Mouse (Mus musculus): ENCODE data around the gene Mfsd9. TPM values are rescaled to one million over a fixed set of nuclear protein-coding genes. Genes with fewer than 3 reads are reported as not detected.
"Not testable (repeated sequence)": the region's sequence is repeated elsewhere in the genome, so short reads cannot be mapped to it uniquely, and the experiment has no call there.

The Mfsd9 gene
- polyA plus RNA-seq, 1 experiment from 2014 or later = 3.3 TPM

- Histone ChIP-seq H3K4me1 (replicated peaks; ENCODE audit: control insufficient read depth, insufficient read depth, low read length) (no peaks in the 10 kb centered on the region), H3K27ac (ENCODE audit: low read depth, low read length) (no peak overlapping the region), H3K9me3 (ENCODE audit: control insufficient read depth, low read length) (no peaks in the 10 kb centered on the region), H3K4me3 (ENCODE audit: low read depth, low read length) (no peak overlapping the region), H3K9ac (ENCODE audit: low read length) (no peak overlapping the region), H3K27me3 (ENCODE audit: control insufficient read depth, insufficient read depth, low read length) (no peaks in the 10 kb centered on the region), H3K4me2 (ENCODE audit: low read depth, low read length, severe bottlenecking) (no peak overlapping the region), H3K36me3 (ENCODE audit: control insufficient read depth, insufficient read depth, low read length) (no peaks in the 10 kb centered on the region)
- 84% methylated on average over 5 of the region's 5 CpGs for WGBS
- no peak for DNase-seq (ENCODE audit: low spot score)
- ATAC-seq (replicated peaks; ENCODE audit: low FRiP score) = no peak
These were observed 44.4 kb downstream of the Mfsd9 start for GRCm38 (mm10) chr1:40746089-40746488.

- Histone ChIP-seq H3K4me1 (replicated peaks; ENCODE audit: control insufficient read depth, insufficient read depth, low read length) (no peaks in the 10 kb centered on the region), H3K9me3 (ENCODE audit: control insufficient read depth, low read length) (no peaks in the 10 kb centered on the region), H3K4me2 (ENCODE audit: low read depth, low read length, severe bottlenecking) (no peak overlapping the region), H3K27ac (ENCODE audit: low read depth, low read length) (no peak overlapping the region), H3K27me3 (ENCODE audit: control insufficient read depth, insufficient read depth, low read length) (no peaks in the 10 kb centered on the region), H3K36me3 (ENCODE audit: control insufficient read depth, insufficient read depth, low read length) (no peaks in the 10 kb centered on the region), H3K4me3 (ENCODE audit: low read depth, low read length) (no peak overlapping the region), H3K9ac (ENCODE audit: low read length) (no peak overlapping the region)
- DNase-seq (ENCODE audit: low spot score) (no peak), ATAC-seq (replicated peaks; ENCODE audit: low FRiP score) (no peak)
- WGBS = 90% methylated on average over 2 of the region's 2 CpGs
These were observed 49.7 kb downstream of the Mfsd9 start for GRCm38 (mm10) chr1:40740739-40741138.

GRCm38 (mm10) chr1:40738246-40738645 is 52.2 kb downstream of the Mfsd9 start:
- H3K27me3 ChIP-seq (ENCODE audit: control insufficient read depth, insufficient read depth, low read length); ATAC-seq (replicated peaks; ENCODE audit: low FRiP score); H3K36me3 ChIP-seq (ENCODE audit: control insufficient read depth, insufficient read depth, low read length); H3K27ac ChIP-seq (ENCODE audit: low read depth, low read length); H3K9ac ChIP-seq (ENCODE audit: low read length); H3K4me2 ChIP-seq (ENCODE audit: low read depth, low read length, severe bottlenecking); H3K9me3 ChIP-seq (ENCODE audit: control insufficient read depth, low read length); DNase-seq (ENCODE audit: low spot score); H3K4me3 ChIP-seq (ENCODE audit: low read depth, low read length); H3K4me1 ChIP-seq (replicated peaks; ENCODE audit: control insufficient read depth, insufficient read depth, low read length): not testable (repeated sequence)
- WGBS = 95% methylated on average over 9 of the region's 9 CpGs

GRCm38 (mm10) chr1:40737671-40738070 is 52.8 kb downstream of the Mfsd9 start:
- WGBS = 87% methylated on average over 8 of the region's 8 CpGs
- H3K9me3 ChIP-seq (ENCODE audit: control insufficient read depth, low read length) = no peaks in the 10 kb centered on the region

GRCm38 (mm10) chr1:40728636-40729035 is 61.9 kb downstream of the Mfsd9 start:
- DNase-seq (ENCODE audit: low spot score) (no peak), ATAC-seq (replicated peaks; ENCODE audit: low FRiP score) (no peak)
- no peaks in the 10 kb centered on the region for H3K9me3 ChIP-seq (ENCODE audit: control insufficient read depth, low read length)
- no peak overlapping the region for H3K4me3 ChIP-seq (ENCODE audit: low read depth, low read length)
- no peaks in the 10 kb centered on the region for H3K27me3 ChIP-seq (ENCODE audit: control insufficient read depth, insufficient read depth, low read length)
- 89% methylated on average over 1 of the region's 1 CpGs for WGBS
- no peak overlapping the region for H3K9ac ChIP-seq (ENCODE audit: low read length)
- H3K4me1 ChIP-seq (replicated peaks; ENCODE audit: control insufficient read depth, insufficient read depth, low read length) = no peaks in the 10 kb centered on the region
- no peak overlapping the region for H3K27ac ChIP-seq (ENCODE audit: low read depth, low read length)
- no peak overlapping the region for H3K4me2 ChIP-seq (ENCODE audit: low read depth, low read length, severe bottlenecking)
- no peaks in the 10 kb centered on the region for H3K36me3 ChIP-seq (ENCODE audit: control insufficient read depth, insufficient read depth, low read length)

More at GRCm38 (mm10) chr1:40737671-40738070, 52.8 kb downstream of the Mfsd9 start:
- no peak overlapping the region for H3K4me2 ChIP-seq (ENCODE audit: low read depth, low read length, severe bottlenecking)
- no peak overlapping the region for H3K9ac ChIP-seq (ENCODE audit: low read length)
- H3K27me3 ChIP-seq (ENCODE audit: control insufficient read depth, insufficient read depth, low read length) = no peaks in the 10 kb centered on the region
- H3K4me1 ChIP-seq (replicated peaks; ENCODE audit: control insufficient read depth, insufficient read depth, low read length) = no peaks in the 10 kb centered on the region
- H3K4me3 ChIP-seq (ENCODE audit: low read depth, low read length) = no peak overlapping the region
- no peaks in the 10 kb centered on the region for H3K36me3 ChIP-seq (ENCODE audit: control insufficient read depth, insufficient read depth, low read length)
- no peak for ATAC-seq (replicated peaks; ENCODE audit: low FRiP score)
- no peak overlapping the region for H3K27ac ChIP-seq (ENCODE audit: low read depth, low read length)
- no peak for DNase-seq (ENCODE audit: low spot score)

- 89% methylated on average over 7 of the region's 7 CpGs for WGBS
- no peaks in the 10 kb centered on the region for H3K36me3 ChIP-seq (ENCODE audit: control insufficient read depth, insufficient read depth, low read length)
- H3K9ac ChIP-seq (ENCODE audit: low read length) = no peak overlapping the region
- H3K27ac ChIP-seq (ENCODE audit: low read depth, low read length) = no peak overlapping the region
- H3K27me3 ChIP-seq (ENCODE audit: control insufficient read depth, insufficient read depth, low read length) = no peaks in the 10 kb centered on the region
- no peak for ATAC-seq (replicated peaks; ENCODE audit: low FRiP score)
- no peak overlapping the region for H3K4me2 ChIP-seq (ENCODE audit: low read depth, low read length, severe bottlenecking)
- H3K4me3 ChIP-seq (ENCODE audit: low read depth, low read length) = no peak overlapping the region
- DNase-seq (ENCODE audit: low spot score) = no peak
- no peaks in the 10 kb centered on the region for H3K4me1 ChIP-seq (replicated peaks; ENCODE audit: control insufficient read depth, insufficient read depth, low read length)
- H3K9me3 ChIP-seq (ENCODE audit: control insufficient read depth, low read length) = no peaks in the 10 kb centered on the region
These were observed 63.1 kb downstream of the Mfsd9 start for GRCm38 (mm10) chr1:40727404-40727803.

- Histone ChIP-seq H3K4me2 (ENCODE audit: low read depth, low read length, severe bottlenecking) (no peak overlapping the region), H3K27me3 (ENCODE audit: control insufficient read depth, insufficient read depth, low read length) (no peaks in the 10 kb centered on the region)
- DNase-seq (ENCODE audit: low spot score) = no peak
These were observed 64.4 kb downstream of the Mfsd9 start for GRCm38 (mm10) chr1:40726051-40726450.

More at GRCm38 (mm10) chr1:40726051-40726450, 64.4 kb downstream of the Mfsd9 start:
- H3K4me1 ChIP-seq (replicated peaks; ENCODE audit: control insufficient read depth, insufficient read depth, low read length) = no peaks in the 10 kb centered on the region
- H3K27ac ChIP-seq (ENCODE audit: low read depth, low read length) = no peak overlapping the region
- H3K36me3 ChIP-seq (ENCODE audit: control insufficient read depth, insufficient read depth, low read length) = no peaks in the 10 kb centered on the region
- no peak overlapping the region for H3K9ac ChIP-seq (ENCODE audit: low read length)
- H3K9me3 ChIP-seq (ENCODE audit: control insufficient read depth, low read length) = no peaks in the 10 kb centered on the region
- no peak for ATAC-seq (replicated peaks; ENCODE audit: low FRiP score)
- 90% methylated on average over 10 of the region's 10 CpGs for WGBS
- no peak overlapping the region for H3K4me3 ChIP-seq (ENCODE audit: low read depth, low read length)

Other genes with a start within 250 kb of the Mfsd9 start
- gene Slc9a4, start 210.6 kb downstream of the Mfsd9 start, polyA plus RNA-seq (2014; fragmentation: Nextera tagmentation; extraction: Ambion mirVana) = not detected in 2 replicates
- gene Slc9a2, start 110.1 kb downstream of the Mfsd9 start, polyA plus RNA-seq (2014; fragmentation: Nextera tagmentation; extraction: Ambion mirVana) = 0.07 TPM in 1 of 2 replicates, not detected in the other
- not detected in 2 replicates for gene Tmem182, start 14.9 kb upstream of the Mfsd9 start, polyA plus RNA-seq (2014; fragmentation: Nextera tagmentation; extraction: Ambion mirVana)